Comparison of ENCODE assay signal across 18 mouse cellular contexts in genomic region chr11:35558311-35558710, GRCm38 (mm10).
"Had no signal": no experiment of that assay in that cellular context is flagged by ENCODE, and none has a peak within 500 bp of the region (broad histone marks: within the 10 kb centered on the region; RNA-seq: fewer than 3 reads in every experiment).

No protein-coding gene starts in this region.

- H3K4me3 ChIP-seq: intestine, embryonic 15.5 days; kidney, embryonic 15.5 days; limb, embryonic 15.5 days; liver, embryonic 13.5 days; midbrain, embryonic 12.5 days; myocyte; neural tube, embryonic 15.5 days; stomach, embryonic 15.5 days had no signal

- H3K4me2 ChIP-seq: intestine, embryonic 15.5 days; kidney, embryonic 15.5 days; limb, embryonic 15.5 days; liver, embryonic 13.5 days; midbrain, embryonic 12.5 days; neural tube, embryonic 15.5 days; stomach, embryonic 15.5 days had no signal

- DNase-seq: kidney, adult 2 months; kidney, postnatal 25 days; left cerebral cortex, postnatal 4 days; liver, embryonic 13.5 days; lung, adult 18-20 months; lung, postnatal 36 days; right cerebral cortex, postnatal 4 days; spleen, adult 18-20 months; thymus, adult 2 months; thymus, postnatal 25 days had no signal

- H3K27ac ChIP-seq: intestine, embryonic 15.5 days; kidney, embryonic 15.5 days; limb, embryonic 15.5 days; liver, embryonic 13.5 days; midbrain, embryonic 12.5 days; neural tube, embryonic 15.5 days; stomach, embryonic 15.5 days had no signal

- ATAC-seq: intestine, embryonic 15.5 days; lung, postnatal 0 days had no signal

- H3K9me3 ChIP-seq: intestine, embryonic 15.5 days; kidney, embryonic 15.5 days; limb, embryonic 15.5 days; liver, embryonic 13.5 days; midbrain, embryonic 12.5 days; neural tube, embryonic 15.5 days; stomach, embryonic 15.5 days had no signal

- H3K36me3 ChIP-seq: intestine, embryonic 15.5 days; kidney, embryonic 15.5 days; limb, embryonic 15.5 days; liver, embryonic 13.5 days; midbrain, embryonic 12.5 days; neural tube, embryonic 15.5 days; stomach, embryonic 15.5 days had no signal

- H3K9ac ChIP-seq: intestine, embryonic 15.5 days; kidney, embryonic 15.5 days; limb, embryonic 15.5 days; liver, embryonic 13.5 days; midbrain, embryonic 12.5 days; neural tube, embryonic 15.5 days; stomach, embryonic 15.5 days had no signal

- H3K4me1 ChIP-seq: intestine, embryonic 15.5 days; liver, embryonic 13.5 days; stomach, embryonic 15.5 days had no signal

- H3K27me3 ChIP-seq: intestine, embryonic 15.5 days; kidney, embryonic 15.5 days; limb, embryonic 15.5 days; liver, embryonic 13.5 days; stomach, embryonic 15.5 days had no signal
